ENCODE assay signal across 7 mouse cellular contexts in the genomic region with DNA sequence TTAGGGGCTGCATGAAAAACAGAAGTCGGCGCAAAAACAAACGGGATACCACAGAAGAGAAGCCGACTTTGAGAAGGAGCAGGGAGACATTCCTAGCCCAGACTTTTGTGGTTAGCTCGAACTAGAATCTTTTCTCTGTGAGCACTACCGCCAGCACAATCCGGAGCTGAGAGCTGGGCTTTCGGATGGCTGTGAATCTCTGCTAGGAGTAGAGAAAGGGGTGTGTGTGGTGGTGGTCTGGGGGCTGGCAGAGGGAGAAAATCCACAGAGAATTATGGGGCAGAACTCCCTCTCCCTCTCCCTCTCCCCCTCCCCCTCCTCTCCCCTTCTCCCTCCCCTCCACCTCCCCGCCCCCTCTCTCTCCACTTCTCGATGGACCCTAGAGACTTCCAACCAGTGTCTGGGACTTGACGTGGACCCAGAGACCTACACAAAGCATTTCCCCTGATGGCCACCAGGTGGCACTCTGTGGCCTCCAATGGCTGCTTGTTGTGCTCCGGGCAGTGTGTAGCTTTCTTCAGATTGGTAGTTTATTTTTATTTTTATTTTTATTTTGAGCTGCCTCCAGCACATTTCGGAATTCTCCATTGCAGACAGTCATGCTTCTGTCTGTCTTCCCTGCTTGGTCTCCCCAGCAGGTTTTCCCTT. TPM values are rescaled to one million over a fixed set of nuclear protein-coding genes. Genes with fewer than 3 reads are reported as not detected.
DNase-seq lines count a peak whose midpoint lies in the region; ATAC-seq lines count a peak whose summit lies in the region.

No protein-coding gene starts in this region.

- ATAC-seq in monocyte, adult 5-6 weeks (replicated peaks; ENCODE audit: insufficient number of reproducible peaks, low FRiP score, low TSS enrichment, poor library complexity, severe bottlenecking) = peak; percentile 77

- intact Hi-C loops in left cerebral cortex, postnatal 36 days (cut with DNase I) = loop anchor here (1.0 to 5.0 kb wide), 3 partner anchors 49 to 268 kb away; no protein-coding TSS in a partner anchor

- DNase-seq in adrenal gland, adult (ENCODE audit: inconsistent age in 2 of 2, low spot score in 1 of 2) = peak; percentile 75 to 91
- peak; percentile 87 to 90 for DNase-seq in cerebellum, postnatal 14 days
- DNase-seq in frontal cortex, postnatal 36 days (ENCODE audit: low spot score in 2 of 2) = peak; percentile 74 to 89
- peak; percentile 72 for DNase-seq in induced T-regulatory cell, adult 2 months (ENCODE audit: low read depth)
- DNase-seq in left cerebral cortex, postnatal 36 days (ENCODE audit: low spot score in 2 of 2) = peak; percentile 69 to 75
- peak; percentile 20 to 46 for DNase-seq in spleen, postnatal 14 days (ENCODE audit: low spot score in 2 of 2)

RNA-seq across cellular contexts. Expression of a gene that starts 20.5 kb away (rescaled TPM):
- 100 to 1,000 TPM; 253 to 267 TPM for total RNA-seq in left cerebral cortex, postnatal 36 days (2021)
- total RNA-seq in monocyte, adult 5-6 weeks (2017) = 37.0 to 61.9 TPM (median 50.8 TPM) in 3 replicates

Comparison
In these comparisons a context has a peak if more than half of its experiments do, and no peak if none do; other contexts are left out.
1. Peak in every context shown above with its lines: DNase-seq and ATAC-seq.
2. DNase-seq: peak in every context shown above with its lines; median percentile 88 in cerebellum, postnatal 14 days; 83 in adrenal gland, adult; 82 in frontal cortex, postnatal 36 days; 72 in induced T-regulatory cell, adult 2 months; 72 in left cerebral cortex, postnatal 36 days; 33 in spleen, postnatal 14 days.